Mouse (Mus musculus): ENCODE measurements around the gene Ptprn2. TPM values are rescaled to one million over a fixed set of nuclear protein-coding genes. Genes with fewer than 3 reads are reported as not detected.

Gene Ptprn2
- polyA plus RNA-seq, 1 experiment from 2014 or later, result 0.79 TPM

GRCm38 (mm10) chr12:116721062-116721461 is 235.5 kb downstream of the Ptprn2 start:
- Histone ChIP-seq H3K9me3 (replicated peaks; ENCODE audit: control insufficient read depth, low read length) (no peaks in the 10 kb centered on the region), H3K4me2 (ENCODE audit: low read depth, low read length) (no peak overlapping the region), H3K9ac (replicated peaks; ENCODE audit: low read length) (no peak overlapping the region), H3K27ac (replicated peaks; ENCODE audit: low read depth, low read length) (no peak overlapping the region), H3K4me1 (ENCODE audit: control insufficient read depth, insufficient read depth, low read length) (no peaks in the 10 kb centered on the region), H3K36me3 (replicated peaks; ENCODE audit: control insufficient read depth, insufficient read depth, low read depth, low read length) (no peaks in the 10 kb centered on the region), H3K4me3 (ENCODE audit: low read depth, low read length) (no peak overlapping the region), H3K27me3 (ENCODE audit: control insufficient read depth, insufficient read depth, low read length) (no peaks in the 10 kb centered on the region)
- 89% methylated on average over 2 of the region's 2 CpGs for WGBS
- DNase-seq (ENCODE audit: low spot score) (no peak), ATAC-seq (replicated peaks; ENCODE audit: insufficient number of reproducible peaks, low FRiP score, low TSS enrichment, low read depth) (no peak)

DNA sequence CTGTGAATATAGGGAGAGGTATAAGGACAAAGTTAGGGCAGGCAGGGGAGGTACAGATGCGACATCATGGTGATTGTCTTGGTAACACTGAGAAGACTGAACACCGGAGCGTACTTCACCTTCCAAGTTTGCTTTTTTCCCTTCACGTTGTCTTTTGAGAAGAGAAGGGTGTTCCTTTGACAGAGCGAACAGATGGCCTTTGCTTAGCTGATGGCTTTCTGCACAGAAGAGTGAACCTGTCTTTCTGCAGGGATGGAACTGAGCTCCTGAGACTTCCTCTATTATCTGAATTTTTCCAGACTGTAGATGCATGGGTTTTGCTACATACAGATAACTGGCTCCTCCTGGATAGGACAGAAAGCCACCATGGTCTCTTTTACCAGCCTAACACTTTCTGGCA is 254.6 kb downstream of the Ptprn2 start:
- 93% methylated on average over 5 of the region's 5 CpGs for WGBS

DNA sequence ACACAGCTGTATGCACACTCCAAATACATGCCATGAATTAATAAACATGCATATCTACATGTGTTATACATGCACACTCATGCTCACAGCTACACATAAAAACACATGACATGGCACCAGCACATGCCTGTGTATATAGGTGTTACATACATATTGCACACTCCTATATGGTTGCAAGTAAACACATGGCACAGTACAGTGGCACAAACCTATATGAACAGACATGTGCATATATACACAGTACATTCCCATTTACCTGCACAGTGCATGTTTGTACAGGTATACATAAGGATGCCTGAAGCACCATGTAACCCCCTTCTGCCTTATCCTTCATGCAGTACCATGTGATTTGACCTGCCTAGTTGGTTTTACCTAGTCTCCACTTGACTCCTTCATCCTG is 255.8 kb downstream of the Ptprn2 start:
- no peaks in the 10 kb centered on the region for H3K36me3 ChIP-seq (replicated peaks; ENCODE audit: control insufficient read depth, insufficient read depth, low read depth, low read length)
- DNase-seq (ENCODE audit: low spot score), result no peak
- ATAC-seq (replicated peaks; ENCODE audit: insufficient number of reproducible peaks, low FRiP score, low TSS enrichment, low read depth), result no peak
- H3K27me3 ChIP-seq (ENCODE audit: control insufficient read depth, insufficient read depth, low read length), result no peaks in the 10 kb centered on the region
- H3K9ac ChIP-seq (replicated peaks; ENCODE audit: low read length), result no peak overlapping the region
- no peak overlapping the region for H3K4me2 ChIP-seq (ENCODE audit: low read depth, low read length)
- no peak overlapping the region for H3K27ac ChIP-seq (replicated peaks; ENCODE audit: low read depth, low read length)
- H3K9me3 ChIP-seq (replicated peaks; ENCODE audit: control insufficient read depth, low read length), result no peaks in the 10 kb centered on the region
- no peak overlapping the region for H3K4me3 ChIP-seq (ENCODE audit: low read depth, low read length)
- no peaks in the 10 kb centered on the region for H3K4me1 ChIP-seq (ENCODE audit: control insufficient read depth, insufficient read depth, low read length)

More for the DNA sequence above, 254.6 kb downstream of the Ptprn2 start:
- DNase-seq (ENCODE audit: low spot score), result no peak
- H3K4me2 ChIP-seq (ENCODE audit: low read depth, low read length), result no peak overlapping the region
- no peaks in the 10 kb centered on the region for H3K36me3 ChIP-seq (replicated peaks; ENCODE audit: control insufficient read depth, insufficient read depth, low read depth, low read length)
- no peaks in the 10 kb centered on the region for H3K9me3 ChIP-seq (replicated peaks; ENCODE audit: control insufficient read depth, low read length)
- H3K27ac ChIP-seq (replicated peaks; ENCODE audit: low read depth, low read length), result no peak overlapping the region
- H3K27me3 ChIP-seq (ENCODE audit: control insufficient read depth, insufficient read depth, low read length), result no peaks in the 10 kb centered on the region
- no peak for ATAC-seq (replicated peaks; ENCODE audit: insufficient number of reproducible peaks, low FRiP score, low TSS enrichment, low read depth)
- H3K4me3 ChIP-seq (ENCODE audit: low read depth, low read length), result no peak overlapping the region
- no peak overlapping the region for H3K9ac ChIP-seq (replicated peaks; ENCODE audit: low read length)
- H3K4me1 ChIP-seq (ENCODE audit: control insufficient read depth, insufficient read depth, low read length), result no peaks in the 10 kb centered on the region

DNA sequence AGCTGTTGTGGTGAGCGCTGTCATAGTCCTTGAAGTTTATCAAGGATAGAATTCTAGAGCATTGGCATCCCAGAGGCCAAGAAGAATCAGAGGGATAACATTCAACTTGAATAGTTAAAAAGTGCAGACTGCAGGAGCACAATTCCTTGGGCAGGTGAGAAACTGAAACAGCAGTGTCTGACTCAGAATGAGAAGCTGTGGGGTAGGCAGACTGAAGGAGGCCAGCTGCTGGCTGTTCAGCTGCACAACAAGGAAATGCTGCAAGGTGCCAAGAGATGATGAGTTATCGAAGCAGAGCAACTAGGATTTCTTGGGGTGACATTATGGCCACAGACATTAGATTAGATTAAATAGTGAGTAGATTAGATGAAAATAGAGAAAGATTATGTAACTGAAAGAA is 260.9 kb downstream of the Ptprn2 start:
- 88% methylated on average over 2 of the region's 2 CpGs for WGBS
- H3K9me3 ChIP-seq (replicated peaks; ENCODE audit: control insufficient read depth, low read length), result no peaks in the 10 kb centered on the region
- DNase-seq (ENCODE audit: low spot score), result no peak
- no peak overlapping the region for H3K4me3 ChIP-seq (ENCODE audit: low read depth, low read length)
- H3K4me1 ChIP-seq (ENCODE audit: control insufficient read depth, insufficient read depth, low read length), result no peaks in the 10 kb centered on the region
- H3K9ac ChIP-seq (replicated peaks; ENCODE audit: low read length), result no peak overlapping the region
- H3K27ac ChIP-seq (replicated peaks; ENCODE audit: low read depth, low read length), result no peak overlapping the region
- no peaks in the 10 kb centered on the region for H3K36me3 ChIP-seq (replicated peaks; ENCODE audit: control insufficient read depth, insufficient read depth, low read depth, low read length)
- no peak for ATAC-seq (replicated peaks; ENCODE audit: insufficient number of reproducible peaks, low FRiP score, low TSS enrichment, low read depth)
- no peak overlapping the region for H3K4me2 ChIP-seq (ENCODE audit: low read depth, low read length)
- H3K27me3 ChIP-seq (ENCODE audit: control insufficient read depth, insufficient read depth, low read length), result no peaks in the 10 kb centered on the region

GRCm38 (mm10) chr12:116752784-116753183 is 267.3 kb downstream of the Ptprn2 start:
- Histone ChIP-seq H3K4me1 (ENCODE audit: control insufficient read depth, insufficient read depth, low read length) (no peaks in the 10 kb centered on the region), H3K4me3 (ENCODE audit: low read depth, low read length) (no peak overlapping the region), H3K4me2 (ENCODE audit: low read depth, low read length) (no peak overlapping the region), H3K9me3 (replicated peaks; ENCODE audit: control insufficient read depth, low read length) (no peaks in the 10 kb centered on the region), H3K27me3 (ENCODE audit: control insufficient read depth, insufficient read depth, low read length) (no peaks in the 10 kb centered on the region), H3K36me3 (replicated peaks; ENCODE audit: control insufficient read depth, insufficient read depth, low read depth, low read length) (no peaks in the 10 kb centered on the region), H3K27ac (replicated peaks; ENCODE audit: low read depth, low read length) (no peak overlapping the region), H3K9ac (replicated peaks; ENCODE audit: low read length) (no peak overlapping the region)
- DNase-seq (ENCODE audit: low spot score), result no peak
- ATAC-seq (replicated peaks; ENCODE audit: insufficient number of reproducible peaks, low FRiP score, low TSS enrichment, low read depth), result no peak
- 90% methylated on average over 1 of the region's 1 CpGs for WGBS

GRCm38 (mm10) chr12:116763961-116764360 is 278.4 kb downstream of the Ptprn2 start:
- Histone ChIP-seq H3K9me3 (replicated peaks; ENCODE audit: control insufficient read depth, low read length) (no peaks in the 10 kb centered on the region), H3K36me3 (replicated peaks; ENCODE audit: control insufficient read depth, insufficient read depth, low read depth, low read length) (no peaks in the 10 kb centered on the region), H3K4me2 (ENCODE audit: low read depth, low read length) (no peak overlapping the region), H3K9ac (replicated peaks; ENCODE audit: low read length) (no peak overlapping the region), H3K4me3 (ENCODE audit: low read depth, low read length) (no peak overlapping the region), H3K27me3 (ENCODE audit: control insufficient read depth, insufficient read depth, low read length) (no peaks in the 10 kb centered on the region), H3K27ac (replicated peaks; ENCODE audit: low read depth, low read length) (no peak overlapping the region), H3K4me1 (ENCODE audit: control insufficient read depth, insufficient read depth, low read length) (no peaks in the 10 kb centered on the region)
- no peak for DNase-seq (ENCODE audit: low spot score)
- ATAC-seq (replicated peaks; ENCODE audit: insufficient number of reproducible peaks, low FRiP score, low TSS enrichment, low read depth), result no peak

DNA sequence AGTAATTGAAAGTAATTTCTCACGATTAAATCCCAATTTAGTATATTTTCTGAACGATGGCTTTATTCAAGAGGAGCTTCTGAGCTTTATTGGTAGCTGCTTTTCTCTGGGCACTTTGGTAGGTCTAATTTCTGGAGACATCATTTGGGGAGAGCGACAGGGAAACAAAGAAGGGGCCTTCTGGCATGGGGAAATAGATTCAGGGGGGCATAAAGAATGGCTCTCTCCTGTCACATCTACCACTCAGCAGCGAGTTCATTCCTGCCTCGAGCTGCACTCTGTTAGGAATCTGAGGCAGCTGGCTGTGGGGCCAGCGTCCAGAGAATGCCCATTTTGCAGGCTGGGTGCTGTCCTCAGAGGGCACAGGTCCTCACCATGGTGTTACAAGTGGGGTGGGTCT is 285.4 kb downstream of the Ptprn2 start:
- Histone ChIP-seq H3K4me3 (ENCODE audit: low read depth, low read length) (no peak overlapping the region), H3K36me3 (replicated peaks; ENCODE audit: control insufficient read depth, insufficient read depth, low read depth, low read length) (no peaks in the 10 kb centered on the region), H3K9me3 (replicated peaks; ENCODE audit: control insufficient read depth, low read length) (no peaks in the 10 kb centered on the region), H3K27ac (replicated peaks; ENCODE audit: low read depth, low read length) (no peak overlapping the region), H3K4me2 (ENCODE audit: low read depth, low read length) (no peak overlapping the region), H3K4me1 (ENCODE audit: control insufficient read depth, insufficient read depth, low read length) (no peaks in the 10 kb centered on the region), H3K9ac (replicated peaks; ENCODE audit: low read length) (no peak overlapping the region), H3K27me3 (ENCODE audit: control insufficient read depth, insufficient read depth, low read length) (no peaks in the 10 kb centered on the region)
- DNase-seq (ENCODE audit: low spot score) (no peak), ATAC-seq (replicated peaks; ENCODE audit: insufficient number of reproducible peaks, low FRiP score, low TSS enrichment, low read depth) (no peak)
- 65% methylated on average over 6 of the region's 6 CpGs for WGBS

GRCm38 (mm10) chr12:116771493-116771892 is 286.0 kb downstream of the Ptprn2 start:
- no peak overlapping the region for H3K4me2 ChIP-seq (ENCODE audit: low read depth, low read length)
- no peak overlapping the region for H3K4me3 ChIP-seq (ENCODE audit: low read depth, low read length)
- no peak for DNase-seq (ENCODE audit: low spot score)
- no peak overlapping the region for H3K9ac ChIP-seq (replicated peaks; ENCODE audit: low read length)
- no peaks in the 10 kb centered on the region for H3K36me3 ChIP-seq (replicated peaks; ENCODE audit: control insufficient read depth, insufficient read depth, low read depth, low read length)
- ATAC-seq (replicated peaks; ENCODE audit: insufficient number of reproducible peaks, low FRiP score, low TSS enrichment, low read depth), result no peak
- H3K27ac ChIP-seq (replicated peaks; ENCODE audit: low read depth, low read length), result no peak overlapping the region
- no peaks in the 10 kb centered on the region for H3K4me1 ChIP-seq (ENCODE audit: control insufficient read depth, insufficient read depth, low read length)
- no peaks in the 10 kb centered on the region for H3K27me3 ChIP-seq (ENCODE audit: control insufficient read depth, insufficient read depth, low read length)
- no peaks in the 10 kb centered on the region for H3K9me3 ChIP-seq (replicated peaks; ENCODE audit: control insufficient read depth, low read length)
- 81% methylated on average over 4 of the region's 4 CpGs for WGBS
